In genomic region chr15:83164971-83165471, GRCm38 (mm10) we compare ENCODE assay signal across 8 mouse cellular contexts. TPM values are rescaled to one million over a fixed set of nuclear protein-coding genes. Genes with fewer than 3 reads are reported as not detected.
DNase-seq lines count a peak whose midpoint lies in the region; ATAC-seq and TF ChIP-seq lines count a peak whose summit lies in the region.

No protein-coding gene starts in this region.

- H3K9me3 ChIP-seq in E14TG2a.4 (ENCODE audit: low read length), result no peaks in the 10 kb centered on the region
- H3K9me3 ChIP-seq in heart, embryonic 11.5 days (replicated peaks; ENCODE audit: control insufficient read depth, low read length), result no peaks in the 10 kb centered on the region
- H3K9me3 ChIP-seq in forebrain, embryonic 13.5 days (replicated peaks), result no peaks in the 10 kb centered on the region

- H3K4me2 ChIP-seq in heart, embryonic 11.5 days, result peak overlapping the region; percentile 1; the same call in 1 of the 2 replicates
- H3K4me2 ChIP-seq in myocyte (ENCODE audit: low read depth), result peak overlapping the region; percentile 84
- no peak overlapping the region for H3K4me2 ChIP-seq in forebrain, embryonic 13.5 days

- peak overlapping the region; percentile 8 for H3K27ac ChIP-seq in heart, embryonic 11.5 days (ENCODE audit: low read depth, low read length)
- no peak overlapping the region for H3K27ac ChIP-seq in forebrain, embryonic 13.5 days

- no peak for TF ChIP-seq CTCF in E14TG2a.4 (conservative IDR thresholded peaks at IDR 0.05; ENCODE audit: low read length)

- 32% methylated on average over 5 of the region's 5 CpGs for WGBS in heart, embryonic 11.5 days (ENCODE audit: insufficient replicate concordance)
- 97% methylated on average over 4 of the region's 5 CpGs for WGBS in forebrain, embryonic 13.5 days

- H3K27me3 ChIP-seq in E14TG2a.4 (ENCODE audit: insufficient read depth, low read length), result no peaks in the 10 kb centered on the region
- no peaks in the 10 kb centered on the region for H3K27me3 ChIP-seq in heart, embryonic 11.5 days (ENCODE audit: control insufficient read depth, insufficient read depth, low read length)
- no peaks in the 10 kb centered on the region for H3K27me3 ChIP-seq in myocyte (ENCODE audit: control insufficient read depth, insufficient read depth, insufficient read length)
- no peaks in the 10 kb centered on the region for H3K27me3 ChIP-seq in forebrain, embryonic 13.5 days

- peak; percentile 25 for DNase-seq in adrenal gland, postnatal 25 days
- peak; percentile 70 for DNase-seq in kidney, postnatal 36 days
- no peak for DNase-seq in B cell, adult 2 months
- no peak for DNase-seq in frontal cortex, postnatal 14 days (ENCODE audit: low spot score in 2 of 2)

- TF ChIP-seq POLR2A in myocyte (IDR thresholded peaks at IDR 0.05; ENCODE audit: insufficient read length, low read depth), result peak; percentile 41

- H3K36me3 ChIP-seq in E14TG2a.4 (ENCODE audit: insufficient read depth, low read length), result peaks cover 73% of the 10 kb centered on the region
- peaks cover 9% of the 10 kb centered on the region for H3K36me3 ChIP-seq in heart, embryonic 11.5 days (ENCODE audit: control insufficient read depth, insufficient read depth, low read length)
- peaks cover 10% of the 10 kb centered on the region for H3K36me3 ChIP-seq in myocyte (ENCODE audit: control insufficient read depth, insufficient read depth)
- peaks cover 33% of the 10 kb centered on the region for H3K36me3 ChIP-seq in forebrain, embryonic 13.5 days (ENCODE audit: poor library complexity, severe bottlenecking)

- 0 out of 2 replicates have a peak, but pooled peaks have one; percentile 20 for ATAC-seq in heart, embryonic 11.5 days (replicated peaks; ENCODE audit: insufficient number of reproducible peaks, low FRiP score, low TSS enrichment)
- no peak for ATAC-seq in forebrain, embryonic 13.5 days

- H3K9ac ChIP-seq in heart, embryonic 11.5 days (ENCODE audit: low read depth, low read length), result peak overlapping the region; percentile 24; the same call in 1 of the 2 replicates
- no peak overlapping the region for H3K9ac ChIP-seq in forebrain, embryonic 13.5 days

- H3K79me2 ChIP-seq in myocyte (ENCODE audit: control insufficient read depth, insufficient read depth), result peaks cover 45% of the 10 kb centered on the region

- H3K4me3 ChIP-seq in E14TG2a.4 (replicated peaks; ENCODE audit: low read length) (peak overlapping the region; percentile 21), myocyte (no peak overlapping the region)
- H3K4me3 ChIP-seq in heart, embryonic 11.5 days (ENCODE audit: low read depth, low read length), result no peak overlapping the region
- no peak overlapping the region for H3K4me3 ChIP-seq in forebrain, embryonic 13.5 days

- peaks cover 89% of the 10 kb centered on the region for H3K4me1 ChIP-seq in E14TG2a.4 (replicated peaks; ENCODE audit: low read depth, low read length)
- peaks cover 18% of the 10 kb centered on the region for H3K4me1 ChIP-seq in heart, embryonic 11.5 days (ENCODE audit: control insufficient read depth, insufficient read depth, low read length)
- peaks cover 3% of the 10 kb centered on the region; the same call in 1 of the 2 replicates for H3K4me1 ChIP-seq in forebrain, embryonic 13.5 days

- H3ac ChIP-seq in myocyte (ENCODE audit: control insufficient read depth, insufficient read length), result no peak overlapping the region

TF ChIP-seq in myocyte, 11 proteins besides CTCF, POLR2A, EP300 and RAD21:
- peak in 1 of 3 experiments; percentile 75 for TF ChIP-seq MYOD1 (IDR thresholded peaks at IDR 0.05; ENCODE audit: control insufficient read depth in 1 of 3, insufficient read length in 2 of 3, low read depth in 2 of 3)
- TF ChIP-seq CEBPB (IDR thresholded peaks at IDR 0.05; ENCODE audit: insufficient read depth, poor library complexity, severe bottlenecking), result no peak
- TF ChIP-seq USF1 (IDR thresholded peaks at IDR 0.05; ENCODE audit: low read depth), result no peak
- TF ChIP-seq TCF12 (IDR thresholded peaks at IDR 0.05; ENCODE audit: insufficient read depth, poor library complexity, severe bottlenecking), result no peak
- no peak for TF ChIP-seq SRF (IDR thresholded peaks at IDR 0.05; ENCODE audit: control insufficient read depth, insufficient read length, low read depth)
- TF ChIP-seq TCF3 (IDR thresholded peaks at IDR 0.05; ENCODE audit: insufficient read length, low read depth), result no peak
- peak; percentile 28 to 86 (median 38) for TF ChIP-seq MYOG (IDR thresholded peaks at IDR 0.05; ENCODE audit: control insufficient read depth in 1 of 3, insufficient read depth in 1 of 3, insufficient read length in 2 of 3, low read depth in 2 of 3)
- TF ChIP-seq E2F4 (IDR thresholded peaks at IDR 0.05; ENCODE audit: insufficient read depth), result no peak
- no peak for TF ChIP-seq REST (IDR thresholded peaks at IDR 0.05; ENCODE audit: insufficient read depth, insufficient read length)
- no peak for TF ChIP-seq MAX (IDR thresholded peaks at IDR 0.05; ENCODE audit: low read depth)

RNA-seq across cellular contexts. Expression of gene Cyb5r3, which starts 7.4 kb away (rescaled TPM):
- total RNA-seq in adrenal gland, postnatal 25 days (2021), result 349 and 393 TPM in 2 replicates
- polyA plus RNA-seq in heart, embryonic 11.5 days (2014; fragmentation: Nextera tagmentation; extraction: Ambion mirVana), result 154 and 162 TPM in 2 replicates
- polyA plus RNA-seq in myocyte (2012; fragmentation: generic; extraction: Trizol), result 707 TPM
- 99.0 and 107 TPM in 2 replicates for polyA plus RNA-seq in forebrain, embryonic 13.5 days (2015; fragmentation: Nextera tagmentation; extraction: Ambion mirVana)

RNA-seq across cellular contexts. Expression of gene Poldip3, which starts 15.8 kb away (rescaled TPM):
- total RNA-seq in adrenal gland, postnatal 25 days (2021), result 108 and 124 TPM in 2 replicates
- 88.5 and 89.4 TPM in 2 replicates for polyA plus RNA-seq in heart, embryonic 11.5 days (2014; fragmentation: Nextera tagmentation; extraction: Ambion mirVana)
- 85.9 TPM for polyA plus RNA-seq in myocyte (2012; fragmentation: generic; extraction: Trizol)
- polyA plus RNA-seq in forebrain, embryonic 13.5 days (2015; fragmentation: Nextera tagmentation; extraction: Ambion mirVana), result 155 and 168 TPM in 2 replicates

RNA-seq across cellular contexts. Expression of gene Rrp7a, which starts 42.4 kb away (rescaled TPM):
- 100 and 102 TPM in 2 replicates for total RNA-seq in adrenal gland, postnatal 25 days (2021)
- polyA plus RNA-seq in heart, embryonic 11.5 days (2014; fragmentation: Nextera tagmentation; extraction: Ambion mirVana), result 34.9 and 42.7 TPM in 2 replicates
- 172 TPM for polyA plus RNA-seq in myocyte (2012; fragmentation: generic; extraction: Trizol)
- polyA plus RNA-seq in forebrain, embryonic 13.5 days (2015; fragmentation: Nextera tagmentation; extraction: Ambion mirVana), result 64.2 and 77.1 TPM in 2 replicates

Comparison
In these comparisons a context has a peak if more than half of its experiments do, and no peak if none do; other contexts are left out.
1. DNase-seq: peak in adrenal gland, postnatal 25 days (single experiment) and kidney, postnatal 36 days (2 of 2); none in B cell, adult 2 months (0 of 2) and frontal cortex, postnatal 14 days (0 of 2).